Mouse (Mus musculus): ENCODE measurements around the gene Mfsd4b2.
"Not testable (repeated sequence)": the region's sequence is repeated elsewhere in the genome, so short reads cannot be mapped to it uniquely, and the experiment has no call there.

DNA sequence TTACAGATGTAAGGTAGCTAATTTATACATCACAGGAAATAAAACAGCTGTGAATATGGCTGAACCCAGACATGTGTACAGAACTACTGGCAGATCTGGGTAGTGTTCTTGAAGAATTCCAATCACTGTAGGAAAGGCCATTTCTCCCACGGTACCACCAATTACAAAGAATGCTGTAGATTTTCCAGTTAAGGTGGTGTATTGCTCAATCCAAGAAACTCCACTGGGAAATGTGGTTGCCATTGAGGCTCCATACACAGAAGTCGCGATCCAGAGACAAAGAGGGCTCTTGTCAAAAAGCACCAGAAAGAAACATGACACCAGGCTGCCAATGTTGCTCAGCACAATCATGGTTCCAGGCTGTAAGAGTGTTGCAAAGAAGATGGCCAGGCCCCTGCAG is 20.5 kb upstream of the Mfsd4b2 start:
- not testable (repeated sequence) for TF ChIP-seq CTCF (IDR thresholded peaks at IDR 0.05; ENCODE audit: low read depth, low read length); POLR2A (IDR thresholded peaks at IDR 0.05; ENCODE audit: borderline replicate concordance, low read depth, low read length)
